Mouse (Mus musculus) right cerebral cortex, postnatal 14 days (tissue): ENCODE data around the gene Acap3.

ENCODE experiments used
- DNase-seq: peaks from one replicate; pipeline ENCODE4 v3.0.0; 2022

Acap3 gene

DNA sequence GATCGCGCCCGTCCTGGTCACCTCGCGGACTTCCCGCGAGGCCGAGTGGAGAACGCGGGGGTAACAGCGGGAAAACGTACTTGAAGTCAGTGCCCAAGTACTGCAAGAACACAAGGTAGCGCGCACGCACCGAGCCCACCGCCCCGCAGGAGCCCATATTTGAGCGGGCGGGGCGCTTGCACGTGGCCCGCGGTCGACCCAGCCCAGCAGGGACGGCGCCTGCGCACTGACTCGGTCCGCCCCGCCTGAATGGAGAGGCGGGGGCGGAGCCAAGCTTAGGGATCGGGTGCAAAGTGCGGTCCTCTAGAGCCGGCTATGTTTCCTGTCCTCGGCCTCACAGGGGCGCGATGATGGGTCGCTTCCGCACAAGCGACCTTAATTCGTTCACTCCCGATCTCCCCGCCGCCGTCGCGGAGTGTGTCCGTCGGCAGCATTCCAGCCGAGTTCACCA is at the start of gene Acap3, which contains the start of gene Pusl1:
TSS of gene Acap3 (plus strand) at position 272 of the 451 bp plus-strand sequence.
TSS of gene Pusl1 (minus strand) at position 231 of the 451 bp plus-strand sequence.
- peak; percentile 98 for DNase-seq

DNA sequence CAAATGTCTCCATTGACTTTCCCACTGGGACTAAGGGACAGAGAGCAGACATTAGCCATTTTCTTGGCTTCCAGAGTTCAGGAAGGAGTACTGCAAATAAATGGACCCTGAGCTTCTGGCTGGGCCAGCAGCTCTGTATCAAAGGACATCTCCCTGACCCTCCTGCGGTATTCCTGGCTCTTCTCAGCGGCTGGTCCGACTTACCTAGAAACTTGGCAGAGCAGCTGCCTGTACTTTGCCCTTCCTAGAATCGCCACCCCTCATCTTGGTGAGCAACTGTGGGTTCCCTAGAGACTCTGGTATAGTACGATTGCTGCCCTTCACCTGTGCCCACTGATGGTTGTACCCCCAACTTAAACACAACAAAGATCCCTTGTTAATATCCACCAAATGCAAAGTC is 48.4 kb upstream of the Acap3 start:
- DNase-seq, result no peak

DNA sequence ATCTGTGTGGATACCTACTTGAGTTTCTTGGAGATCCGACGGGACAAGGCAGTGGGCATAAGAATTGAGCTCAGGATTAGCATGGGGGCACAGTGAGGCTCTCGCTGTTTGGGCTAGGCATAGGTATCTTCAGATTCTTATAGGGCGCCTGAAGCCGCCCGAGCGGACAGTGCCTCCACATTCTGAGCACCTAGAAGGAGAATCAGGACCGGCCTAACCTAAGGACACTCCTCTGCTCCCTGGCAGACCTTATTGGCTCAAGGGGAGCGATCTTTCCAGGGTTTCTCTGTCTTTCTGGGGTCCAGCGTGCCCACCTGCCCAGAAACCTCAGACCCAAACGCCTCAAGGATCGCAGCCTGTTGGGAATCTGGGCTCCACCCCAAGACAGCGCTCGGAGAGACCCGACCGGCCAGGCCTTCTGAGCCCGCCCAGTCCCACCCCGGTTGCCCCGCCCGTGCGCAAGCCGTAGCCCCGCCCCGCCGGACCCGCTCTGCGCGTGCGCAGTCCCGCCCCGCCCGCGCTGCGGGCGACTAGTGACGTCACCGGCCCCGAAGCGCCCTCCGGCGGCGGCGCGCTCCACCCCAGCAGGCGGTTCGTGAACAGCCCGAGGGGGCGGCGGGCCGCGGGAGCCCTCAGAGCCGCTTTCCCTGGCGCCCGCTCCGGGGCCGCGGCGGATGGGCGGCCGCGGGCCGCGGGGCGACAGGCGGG is 44.6 kb upstream of the Acap3 start, which contains the start of gene Dvl1:
TSS of gene Dvl1 (plus strand) at position 532 of the 708 bp plus-strand sequence.
- DNase-seq, result peak; percentile 96

DNA sequence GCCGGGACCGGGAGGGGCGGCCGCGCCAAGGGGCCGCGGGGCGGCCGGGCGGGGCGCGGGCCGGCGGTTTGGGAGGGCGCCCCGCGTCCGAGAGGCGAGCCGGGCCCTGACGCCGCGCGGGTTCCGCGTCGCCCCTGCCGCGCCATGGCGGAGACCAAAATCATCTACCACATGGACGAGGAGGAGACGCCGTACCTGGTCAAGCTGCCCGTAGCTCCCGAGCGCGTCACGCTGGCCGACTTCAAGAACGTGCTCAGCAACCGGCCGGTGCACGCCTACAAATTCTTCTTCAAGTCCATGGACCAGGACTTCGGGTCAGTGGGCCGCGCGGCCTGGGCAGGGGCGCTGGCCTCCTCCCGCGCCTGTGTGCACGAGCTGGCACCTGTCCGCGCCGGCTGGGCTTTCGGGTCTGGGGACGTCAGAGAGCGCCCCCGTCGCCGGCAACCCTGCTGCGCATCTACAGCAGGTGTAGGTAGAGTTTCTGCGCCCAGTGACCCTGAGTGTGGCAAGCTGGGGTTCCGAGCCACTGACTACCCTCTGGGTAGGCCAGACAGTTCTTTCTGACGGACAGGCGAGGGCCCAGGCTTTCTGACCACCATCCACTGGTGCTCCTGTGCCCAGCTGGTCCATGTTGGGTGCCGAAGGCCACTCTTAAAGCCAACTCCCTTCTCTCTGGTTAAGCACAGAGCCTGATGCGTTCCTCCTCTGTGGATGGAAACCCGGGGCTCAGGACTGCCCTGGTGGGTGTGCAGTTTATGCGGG is 43.9 kb upstream of the Acap3 start:
- no peak for DNase-seq

GRCm38 (mm10) chr4:155848434-155849095 is 43.1 kb upstream of the Acap3 start:
- no peak for DNase-seq

GRCm38 (mm10) chr4:155849391-155849790 is 42.2 kb upstream of the Acap3 start:
- no peak for DNase-seq

GRCm38 (mm10) chr4:155849792-155850451 is 41.7 kb upstream of the Acap3 start:
- DNase-seq, result no peak

- no peak for DNase-seq
Measured at GRCm38 (mm10) chr4:155851368-155851767, 40.3 kb upstream of the Acap3 start.

GRCm38 (mm10) chr4:155851951-155852411 is 39.6 kb upstream of the Acap3 start:
- no peak for DNase-seq

GRCm38 (mm10) chr4:155853421-155853820 is 38.2 kb upstream of the Acap3 start:
- no peak for DNase-seq

DNA sequence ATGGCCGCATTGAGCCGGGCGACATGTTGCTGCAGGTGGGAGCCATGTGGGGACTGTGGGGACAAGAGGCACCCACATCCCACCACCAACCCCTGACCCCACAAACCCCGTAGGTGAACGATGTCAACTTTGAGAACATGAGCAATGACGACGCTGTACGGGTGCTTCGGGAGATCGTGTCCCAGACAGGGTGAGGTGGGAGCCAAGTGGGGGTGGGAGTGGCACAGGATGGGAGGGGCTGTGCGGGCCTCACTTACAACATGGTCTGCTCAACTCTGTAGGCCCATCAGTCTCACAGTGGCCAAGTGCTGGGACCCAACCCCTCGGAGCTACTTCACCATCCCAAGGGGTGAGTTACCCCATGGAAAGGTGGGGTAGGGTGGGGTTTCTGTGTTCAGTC is 36.6 kb upstream of the Acap3 start:
- DNase-seq, result no peak

DNA sequence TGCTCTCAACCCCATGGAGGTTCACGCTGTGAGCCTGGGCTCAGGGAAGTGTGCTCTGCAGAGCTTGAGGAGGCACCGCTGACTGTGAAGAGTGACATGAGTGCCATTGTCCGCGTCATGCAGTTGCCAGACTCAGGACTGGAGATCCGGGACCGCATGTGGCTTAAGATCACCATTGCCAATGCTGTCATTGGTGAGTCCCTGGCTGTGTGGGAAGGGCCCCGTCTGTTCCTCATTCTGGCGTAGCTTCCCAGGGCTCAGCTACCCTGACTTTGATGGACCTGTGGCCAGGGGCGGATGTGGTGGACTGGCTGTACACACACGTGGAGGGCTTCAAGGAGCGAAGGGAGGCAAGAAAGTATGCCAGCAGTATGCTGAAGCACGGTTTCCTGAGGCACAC is 35.6 kb upstream of the Acap3 start:
- DNase-seq, result no peak

- no peak for DNase-seq
Measured at GRCm38 (mm10) chr4:155856881-155857280, 34.7 kb upstream of the Acap3 start.

DNA sequence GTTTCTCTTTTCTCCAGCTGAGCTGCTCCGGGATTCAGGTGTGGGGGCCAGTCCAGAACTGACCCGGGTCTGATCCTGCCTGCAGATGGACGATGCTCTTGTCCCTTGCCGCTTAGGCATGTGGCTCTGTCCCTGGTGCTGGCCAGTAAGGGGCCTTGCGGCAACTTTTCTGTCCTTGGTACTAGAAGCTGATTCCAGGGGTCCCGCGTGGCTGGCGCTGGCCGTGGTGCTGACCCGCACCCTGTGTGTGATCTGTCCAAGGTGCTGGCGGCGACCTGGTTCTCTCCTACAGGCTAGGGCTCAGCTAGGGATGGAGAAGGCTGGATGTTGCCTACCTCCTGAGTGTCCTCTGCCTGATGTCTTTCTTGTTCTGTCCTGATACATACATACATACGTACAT is 32.3 kb upstream of the Acap3 start:
- DNase-seq, result no peak

- no peak for DNase-seq
Measured at GRCm38 (mm10) chr4:155861787-155862186, 29.8 kb upstream of the Acap3 start.

GRCm38 (mm10) chr4:155863001-155863400 is 28.6 kb upstream of the Acap3 start, which contains the start of gene Tas1r3:
Tas1r3 (minus strand) TSS chr4:155863362.
- no peak for DNase-seq

- no peak for DNase-seq
Measured at GRCm38 (mm10) chr4:155868614-155869298, 22.9 kb upstream of the Acap3 start.

DNA sequence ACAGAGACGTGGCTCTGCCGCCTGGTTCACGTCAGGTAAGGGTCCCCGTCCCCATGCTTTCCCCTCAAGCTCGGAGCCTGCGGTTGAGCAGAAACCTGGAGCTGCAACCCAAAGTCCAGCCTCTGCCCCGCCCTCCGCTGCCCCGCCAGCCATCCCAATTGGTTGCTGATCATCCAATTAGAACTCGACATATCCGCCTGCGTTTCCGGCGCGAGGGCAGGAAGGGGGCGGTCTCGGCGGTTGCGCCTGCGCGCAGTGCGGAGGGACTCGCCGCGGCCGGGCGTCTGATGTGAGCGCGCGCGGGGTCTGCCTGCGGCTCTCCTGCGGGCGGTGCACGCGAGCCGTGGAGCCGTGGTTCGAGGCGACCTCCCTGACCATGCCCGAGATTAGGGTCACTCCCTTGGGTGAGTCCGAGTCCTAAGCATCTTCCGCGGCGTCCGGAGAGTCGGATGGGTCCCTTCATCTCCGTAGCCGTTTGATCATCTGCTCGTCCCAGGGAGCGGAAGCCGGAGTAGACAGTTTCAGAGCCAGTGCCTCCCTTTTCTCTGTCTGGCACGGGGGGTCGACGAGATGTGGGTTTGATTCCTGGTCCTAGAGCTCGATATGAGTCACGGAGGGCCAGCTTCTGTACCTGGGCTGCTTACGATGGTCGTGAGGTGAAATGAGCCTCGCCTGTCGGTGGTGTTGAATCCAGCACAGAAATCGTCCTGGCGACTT is 22.1 kb upstream of the Acap3 start, which contains the start of the genes Cptp and Ints11:
TSS of gene Cptp (minus strand) at position 124 of the 717 bp plus-strand sequence.
TSS of gene Ints11 (plus strand) at position 230 of the 717 bp plus-strand sequence.
- DNase-seq, result peak; percentile 97

DNA sequence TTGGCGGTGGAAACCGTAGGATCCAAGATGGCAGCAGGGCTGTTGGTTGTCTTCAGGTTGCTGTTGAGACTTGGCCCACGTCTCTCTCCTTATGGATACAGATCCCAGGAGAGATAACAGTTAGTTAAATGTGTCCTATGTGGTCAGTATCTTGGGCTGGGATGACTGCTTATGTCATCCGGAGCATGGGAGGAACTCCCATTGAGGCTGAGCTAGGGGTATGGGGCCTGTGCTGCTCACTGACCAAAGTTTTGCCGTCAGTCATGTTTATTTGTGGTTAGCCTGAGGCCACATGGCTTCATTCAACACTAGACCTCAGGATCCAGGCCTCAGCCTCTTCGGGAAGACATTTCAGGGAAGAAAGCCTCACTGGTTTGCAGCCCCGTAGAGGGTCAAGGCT is 20.2 kb upstream of the Acap3 start:
- no peak for DNase-seq

DNA sequence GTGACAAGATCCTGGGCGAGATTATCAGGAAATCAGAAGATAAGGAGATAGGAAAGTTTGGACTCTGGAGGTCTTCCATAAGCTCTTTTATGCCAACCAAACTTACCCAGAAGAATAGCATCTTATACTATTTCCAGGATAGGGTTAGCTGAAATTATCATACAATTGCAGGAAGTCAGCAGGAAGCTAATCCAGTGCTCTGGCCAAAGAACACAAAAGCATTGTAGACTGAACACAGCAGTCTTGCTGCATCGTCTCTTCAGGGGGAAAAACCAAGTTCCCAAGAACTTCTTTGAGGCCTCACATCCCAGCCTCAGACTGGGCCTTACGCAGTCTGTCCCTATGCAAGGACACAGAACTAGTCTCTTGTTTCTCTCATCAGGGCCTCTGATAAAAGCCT is 8.0 kb upstream of the Acap3 start:
- no peak for DNase-seq

DNA sequence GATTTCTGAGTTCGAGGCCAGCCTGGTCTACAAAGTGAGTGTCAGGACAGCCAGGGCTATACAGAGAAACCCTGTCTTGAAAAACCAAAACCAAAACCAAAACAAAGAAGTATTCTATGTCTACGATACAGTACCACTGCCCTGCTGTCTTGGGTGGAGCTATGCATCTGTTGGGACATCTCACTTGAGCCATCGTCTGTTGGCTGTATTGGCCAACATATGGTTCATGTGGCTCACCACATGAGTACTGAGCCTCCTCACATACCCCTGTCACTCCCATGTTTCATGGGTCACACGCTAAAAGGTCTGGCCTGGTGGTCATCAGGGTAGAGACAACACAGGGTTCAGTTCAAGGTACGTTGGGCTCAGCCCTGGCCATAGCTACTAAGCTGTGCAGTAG is 5.3 kb upstream of the Acap3 start:
- DNase-seq, result no peak
